In the genomic region with DNA sequence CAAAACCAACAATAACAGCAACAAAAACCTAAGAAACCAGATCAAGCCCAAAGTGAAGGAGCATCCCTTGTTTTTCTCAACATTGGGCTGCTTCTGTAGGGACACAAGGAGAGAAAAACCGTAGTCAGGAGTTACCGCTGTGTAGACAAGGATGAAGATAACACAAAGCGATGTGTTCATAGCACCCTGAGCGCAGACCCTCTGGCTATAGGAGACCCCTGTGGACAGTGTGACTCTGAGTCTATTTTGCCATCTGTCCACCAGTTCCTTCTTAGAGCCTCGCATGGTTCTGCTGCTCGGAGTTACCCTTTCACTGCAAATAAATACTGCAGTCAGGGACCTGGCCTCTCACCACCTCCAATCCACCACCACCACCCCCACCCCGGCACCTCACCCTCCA, we compare ENCODE assay signal across 25 mouse cellular contexts.
DNase-seq lines count a peak whose midpoint lies in the region; ATAC-seq and TF ChIP-seq lines count a peak whose summit lies in the region.
"Had no signal": no experiment of that assay in that cellular context is flagged by ENCODE, and none has a peak within 500 bp of the region (broad histone marks: within the 10 kb centered on the region; RNA-seq: fewer than 3 reads in every experiment).

No protein-coding gene starts in this region.

- H3K9me3 ChIP-seq in heart, embryonic 10.5 days, result no peaks in the 10 kb centered on the region
- no peaks in the 10 kb centered on the region for H3K9me3 ChIP-seq in stomach, postnatal 0 days (ENCODE audit: control insufficient read depth, low read length)
- H3K9me3 ChIP-seq: embryonic facial prominence, embryonic 13.5 days; forebrain, embryonic 13.5 days; hindbrain, embryonic 13.5 days; intestine, embryonic 15.5 days; liver, embryonic 12.5 days; midbrain, embryonic 13.5 days; neural tube, embryonic 12.5 days had no signal

- TF ChIP-seq EP300 in stomach, postnatal 0 days (optimal IDR thresholded peaks at IDR 0.05), result no peak

- TF ChIP-seq CTCF in stomach, postnatal 0 days (IDR thresholded peaks at IDR 0.05; ENCODE audit: low read depth), result no peak

- H3K27me3 ChIP-seq in heart, embryonic 10.5 days (ENCODE audit: insufficient read depth, poor library complexity, severe bottlenecking), result no peaks in the 10 kb centered on the region
- H3K27me3 ChIP-seq in stomach, postnatal 0 days (ENCODE audit: control insufficient read depth, insufficient read depth, low read length), result no peaks in the 10 kb centered on the region
- H3K27me3 ChIP-seq: embryonic facial prominence, embryonic 13.5 days; forebrain, embryonic 13.5 days; heart, embryonic 13.5 days; hindbrain, embryonic 13.5 days; intestine, embryonic 15.5 days; limb, embryonic 12.5 days; liver, embryonic 12.5 days; midbrain, embryonic 13.5 days had no signal

- no peak overlapping the region for H3K4me2 ChIP-seq in stomach, postnatal 0 days (replicated peaks; ENCODE audit: low read depth)
- H3K4me2 ChIP-seq: embryonic facial prominence, embryonic 13.5 days; forebrain, embryonic 13.5 days; heart, embryonic 13.5 days; hindbrain, embryonic 13.5 days; intestine, embryonic 15.5 days; limb, embryonic 12.5 days; liver, embryonic 12.5 days; midbrain, embryonic 13.5 days; neural tube, embryonic 12.5 days had no signal

- no peak overlapping the region for H3K9ac ChIP-seq in stomach, postnatal 0 days (ENCODE audit: low read length)
- H3K9ac ChIP-seq: embryonic facial prominence, embryonic 13.5 days; forebrain, embryonic 13.5 days; heart, embryonic 13.5 days; hindbrain, embryonic 13.5 days; intestine, embryonic 15.5 days; limb, embryonic 12.5 days; liver, embryonic 12.5 days; midbrain, embryonic 13.5 days; neural tube, embryonic 12.5 days had no signal

- no peak overlapping the region for H3K4me3 ChIP-seq in heart, embryonic 10.5 days
- H3K4me3 ChIP-seq in stomach, postnatal 0 days (ENCODE audit: low read depth, low read length), result no peak overlapping the region
- H3K4me3 ChIP-seq: embryonic facial prominence, embryonic 13.5 days; erythroblast, embryonic 14.5 days; forebrain, embryonic 13.5 days; heart, embryonic 13.5 days; hindbrain, embryonic 13.5 days; intestine, embryonic 15.5 days; limb, embryonic 12.5 days; liver, embryonic 12.5 days; midbrain, embryonic 13.5 days; neural tube, embryonic 12.5 days had no signal

- no peak for DNase-seq in heart, embryonic 10.5 days (ENCODE audit: low spot score)
- no peak for DNase-seq in heart, adult 18-20 months
- peak; percentile 70 for DNase-seq in brain, adult 2 months (ENCODE audit: low read depth, low spot score)
- peak; percentile 20 for DNase-seq in cerebellum, adult 8-10 months
- peak; percentile 26 to 50 for DNase-seq in cerebellum, postnatal 36 days
- DNase-seq in stomach, postnatal 0 days (ENCODE audit: low spot score), result no peak
- DNase-seq: adrenal gland, postnatal 10 days; embryo, embryonic 11 days; kidney, adult 8-10 months; kidney, postnatal 14 days; lung, adult 18-20 months; lung, postnatal 10 days; thymus, postnatal 25 days had no signal

- peaks cover 12% of the 10 kb centered on the region for H3K4me1 ChIP-seq in heart, embryonic 10.5 days
- H3K4me1 ChIP-seq in stomach, postnatal 0 days (replicated peaks; ENCODE audit: control insufficient read depth, insufficient read depth), result no peaks in the 10 kb centered on the region
- H3K4me1 ChIP-seq: forebrain, embryonic 13.5 days; intestine, embryonic 15.5 days; liver, embryonic 12.5 days; midbrain, embryonic 13.5 days; neural tube, embryonic 12.5 days had no signal

- ATAC-seq in stomach, postnatal 0 days (ENCODE audit: low FRiP score, low TSS enrichment), result no peak
- no peak for ATAC-seq in megakaryocyte-erythroid progenitor cell, adult 5-6 weeks (replicated peaks; ENCODE audit: low FRiP score, low TSS enrichment, poor library complexity, severe bottlenecking)
- ATAC-seq: activated CD4-positive, CD25-positive, alpha-beta regulatory T cell, adult 4 months; forebrain, embryonic 13.5 days; intestine, embryonic 15.5 days; liver, embryonic 12.5 days; midbrain, embryonic 13.5 days had no signal

- 56% methylated on average over 7 of the region's 7 CpGs for WGBS in heart, embryonic 10.5 days
- WGBS in stomach, postnatal 0 days, result 76% methylated on average over 7 of the region's 7 CpGs

- no peaks in the 10 kb centered on the region for H3K36me3 ChIP-seq in heart, embryonic 10.5 days
- no peaks in the 10 kb centered on the region for H3K36me3 ChIP-seq in stomach, postnatal 0 days (ENCODE audit: control insufficient read depth, insufficient read depth, low read length)
- H3K36me3 ChIP-seq: embryonic facial prominence, embryonic 13.5 days; heart, embryonic 13.5 days; hindbrain, embryonic 13.5 days; intestine, embryonic 15.5 days; limb, embryonic 12.5 days; liver, embryonic 12.5 days; midbrain, embryonic 13.5 days; neural tube, embryonic 12.5 days had no signal

- H3K27ac ChIP-seq in heart, embryonic 10.5 days, result 0 out of 2 replicates have a peak overlapping the region, but pooled peaks have one; percentile 32
- no peak overlapping the region for H3K27ac ChIP-seq in stomach, postnatal 0 days (replicated peaks)
- H3K27ac ChIP-seq: embryonic facial prominence, embryonic 13.5 days; forebrain, embryonic 13.5 days; heart, embryonic 13.5 days; hindbrain, embryonic 13.5 days; intestine, embryonic 15.5 days; limb, embryonic 12.5 days; liver, embryonic 12.5 days; midbrain, embryonic 13.5 days; neural tube, embryonic 12.5 days had no signal

Comparison
In these comparisons a context has a peak if more than half of its experiments do, and no peak if none do; other contexts are left out.
1. DNase-seq: peak in brain, adult 2 months (single experiment), cerebellum, adult 8-10 months (single experiment) and cerebellum, postnatal 36 days (2 of 2); none in heart, embryonic 10.5 days (single experiment), heart, adult 18-20 months (0 of 2) and stomach, postnatal 0 days (single experiment).